Mouse (Mus musculus) embryonic facial prominence, embryonic 11.5 days (tissue): Measurements from ENCODE around the gene Slc25a27. TPM values are rescaled to one million over a fixed set of nuclear protein-coding genes. Genes with fewer than 3 reads are reported as not detected.

Source experiments
- ATAC-seq: fragments of 200-750 bp; cut with Nextera tagmentation; replicated peaks from 2 replicates; pipeline ENCODE4 v1.8.0; 2017; ENCODE audit warnings: low read depth; ENCODE audit not compliant: insufficient number of reproducible peaks, low FRiP score, low TSS enrichment
- DNase-seq: peaks from one replicate; pipeline ENCODE4 v3.0.0-alpha.2; 2015; ENCODE audit warnings: low spot score
- H3K27ac ChIP-seq: fragments of 300-500 bp; sonication (generic); replicated peaks from 2 replicates; pipeline ENCODE4 v1.5.1; 2014; ENCODE audit warnings: mild to moderate bottlenecking, low read depth, low read length, control low read depth
- H3K27me3 ChIP-seq: fragments of 300-500 bp; sonication (generic); 2 replicates; pipeline ENCODE4 v1.6.1; 2014; ENCODE audit warnings: mild to moderate bottlenecking, low read length, moderate library complexity, mixed read lengths; ENCODE audit not compliant: control insufficient read depth, insufficient read depth
- H3K36me3 ChIP-seq: fragments of 300-500 bp; sonication (generic); replicated peaks from 2 replicates; pipeline ENCODE4 v1.6.1; 2014; ENCODE audit warnings: low read depth, mild to moderate bottlenecking, low read length, moderate library complexity, mixed read lengths; ENCODE audit not compliant: control insufficient read depth, insufficient read depth
- H3K4me1 ChIP-seq: fragments of 300-500 bp; sonication (generic); 2 replicates; pipeline ENCODE4 v1.6.1; 2014; ENCODE audit warnings: low read length, mixed read lengths; ENCODE audit not compliant: control insufficient read depth, insufficient read depth
- H3K4me2 ChIP-seq: fragments of 300-500 bp; sonication (generic); 2 replicates; pipeline ENCODE4 v1.6.1; 2014; ENCODE audit warnings: low read depth, mild to moderate bottlenecking, control low read depth, low read length, moderate library complexity
- H3K4me3 ChIP-seq: fragments of 300-500 bp; sonication (generic); 2 replicates; pipeline ENCODE4 v1.5.1; 2014; ENCODE audit warnings: low read depth, low read length, control low read depth
- H3K9ac ChIP-seq: fragments of 300-500 bp; sonication (generic); replicated peaks from 2 replicates; pipeline ENCODE4 v1.6.1; 2014; ENCODE audit warnings: mild to moderate bottlenecking, control low read depth, low read length
- H3K9me3 ChIP-seq: fragments of 300-500 bp; sonication (generic); replicated peaks from 2 replicates; pipeline ENCODE4 v1.6.1; 2016; ENCODE audit warnings: mild to moderate bottlenecking, low read length, inconsistent platforms, mixed read lengths; ENCODE audit not compliant: control insufficient read depth
- WGBS: fragments of 180-500 bp; shearing (Covaris S2); extraction: QIAGEN DNeasy Blood & Tissue Kit; methylation state at CpG from one replicate; pipeline ENCODE4 v1.1.7; 2014; 5-methylcytosine and 5-hydroxymethylcytosine counted together
- polyA plus RNA-seq: library from polyadenylated mRNA; unstranded; fragments of >200 nt; fragmentation: Nextera tagmentation; extraction: Ambion mirVana; gene quantifications from 2 replicates; pipeline ENCODE4 v1.2.1, GENCODE M21; 2014

Gene Slc25a27
- polyA plus RNA-seq, 1 experiment from 2014 or later: 16.5 TPM

DNA sequence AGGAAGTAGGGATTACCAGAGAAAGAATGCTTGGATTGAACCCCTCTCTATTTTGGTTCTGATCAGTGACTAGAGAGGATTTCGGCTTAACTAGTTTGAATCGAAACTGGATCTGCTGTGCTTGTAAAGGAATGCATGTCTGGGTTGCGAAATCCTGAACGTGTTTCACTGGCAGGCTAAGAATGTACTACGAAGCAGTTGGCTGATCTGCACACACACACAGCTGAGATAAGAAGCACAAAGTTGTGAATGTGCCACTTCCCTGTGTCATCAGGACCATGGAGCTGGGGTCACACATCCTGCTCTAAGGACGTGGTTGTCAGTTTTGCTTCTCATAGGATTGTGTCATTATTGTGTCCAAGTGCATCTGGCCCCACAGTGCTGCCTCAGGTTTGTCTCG lies 22.6 kb downstream of the Slc25a27 start:
- Histone ChIP-seq H3K27me3 (no peaks in the 10 kb centered on the region), H3K27ac (no peak overlapping the region), H3K4me3 (no peak overlapping the region), H3K4me1 (no peaks in the 10 kb centered on the region), H3K36me3 (no peaks in the 10 kb centered on the region; the same call in 1 of the 2 replicates), H3K4me2 (no peak overlapping the region), H3K9me3 (no peaks in the 10 kb centered on the region), H3K9ac (no peak overlapping the region)
- DNase-seq (no peak), ATAC-seq (no peak)
- 77% methylated on average over 7 of the region's 7 CpGs for WGBS

DNA sequence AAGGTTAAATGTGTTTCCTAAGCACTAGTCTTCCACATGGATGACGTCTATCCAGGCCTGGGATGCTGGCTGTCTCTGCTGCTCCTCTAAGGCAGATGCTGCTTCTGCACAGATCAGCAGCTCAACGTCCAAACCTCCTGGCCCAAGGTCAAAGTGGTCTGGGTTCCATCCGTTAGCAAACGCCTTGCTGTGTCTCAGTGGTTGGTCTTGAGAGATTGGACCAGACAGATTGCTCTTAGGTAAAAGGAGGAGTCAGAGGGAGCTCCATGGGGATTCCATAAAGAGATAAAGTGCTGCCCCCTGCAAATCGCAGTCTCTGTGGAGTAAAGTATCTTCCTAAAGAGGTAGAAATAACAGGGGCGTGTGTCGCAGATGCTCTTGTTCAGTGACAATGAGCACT lies 23.8 kb downstream of the Slc25a27 start:
- Histone ChIP-seq H3K9ac (no peak overlapping the region), H3K27ac (no peak overlapping the region), H3K36me3 (no peaks in the 10 kb centered on the region; the same call in 1 of the 2 replicates), H3K4me2 (no peak overlapping the region), H3K27me3 (no peaks in the 10 kb centered on the region), H3K4me1 (no peaks in the 10 kb centered on the region), H3K9me3 (no peaks in the 10 kb centered on the region), H3K4me3 (no peak overlapping the region)
- no peak for DNase-seq
- WGBS: 78% methylated on average over 7 of the region's 7 CpGs
- no peak for ATAC-seq

DNA sequence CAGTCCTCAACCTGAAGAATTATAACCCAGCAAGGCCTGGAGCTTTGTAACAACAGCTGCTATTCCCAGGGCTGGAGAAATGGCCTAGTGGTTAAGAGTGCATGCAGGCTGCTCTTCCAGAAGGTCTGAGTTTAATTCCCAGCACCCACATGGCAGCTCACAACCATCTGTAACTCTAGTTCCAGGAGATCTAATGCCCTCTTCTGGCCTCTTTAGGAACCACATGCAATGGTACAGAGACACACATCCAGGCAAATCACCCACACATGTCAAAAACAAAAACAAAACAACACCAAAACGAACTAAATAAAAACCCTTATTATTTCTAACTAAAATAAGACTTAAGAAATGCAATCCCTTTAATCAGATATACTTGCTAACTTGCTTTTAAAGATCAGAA lies 26.2 kb downstream of the Slc25a27 start:
- ATAC-seq: no peak
- 69% methylated on average over 1 of the region's 1 CpGs for WGBS
- H3K4me2 ChIP-seq: no peak overlapping the region
- H3K27me3 ChIP-seq: no peaks in the 10 kb centered on the region
- DNase-seq: no peak
- no peak overlapping the region for H3K27ac ChIP-seq
- H3K36me3 ChIP-seq: no peaks in the 10 kb centered on the region; the same call in 1 of the 2 replicates
- no peaks in the 10 kb centered on the region for H3K4me1 ChIP-seq
- H3K9me3 ChIP-seq: no peaks in the 10 kb centered on the region
- no peak overlapping the region for H3K4me3 ChIP-seq
- no peak overlapping the region for H3K9ac ChIP-seq

- DNase-seq (no peak), ATAC-seq (no peak)
- H3K27ac ChIP-seq: no peak overlapping the region
- H3K4me2 ChIP-seq: no peak overlapping the region
- no peaks in the 10 kb centered on the region; the same call in 1 of the 2 replicates for H3K36me3 ChIP-seq
- WGBS: 96% methylated on average over 4 of the region's 4 CpGs
- H3K4me1 ChIP-seq: no peaks in the 10 kb centered on the region
- H3K9ac ChIP-seq: no peak overlapping the region
- H3K9me3 ChIP-seq: no peaks in the 10 kb centered on the region
- no peaks in the 10 kb centered on the region for H3K27me3 ChIP-seq
- no peak overlapping the region for H3K4me3 ChIP-seq
These were observed 29.9 kb downstream of the Slc25a27 start for GRCm38 (mm10) chr17:43637146-43637545.

DNA sequence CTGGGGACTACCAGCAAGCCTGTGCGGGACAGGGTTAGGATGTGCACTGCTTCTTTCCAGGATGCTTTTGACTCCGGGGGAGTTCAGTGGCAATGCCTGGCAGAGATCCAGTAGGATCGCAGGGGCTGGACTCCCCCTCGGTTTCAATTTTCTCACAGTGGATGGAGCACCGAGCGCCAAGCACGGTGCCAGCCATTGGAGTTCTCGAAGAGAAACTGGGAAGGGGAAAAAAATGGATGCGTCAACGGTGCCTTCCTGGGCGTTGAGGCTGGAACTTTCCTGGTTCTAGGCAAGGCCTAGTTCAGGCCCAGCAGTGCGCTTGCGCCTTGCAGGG lies 36.6 kb downstream of the Slc25a27 start:
- peaks cover 7% of the 10 kb centered on the region; the same call in 1 of the 2 replicates for H3K4me1 ChIP-seq
- peak overlapping the region; percentile 88 for H3K4me2 ChIP-seq
- no peaks in the 10 kb centered on the region for H3K36me3 ChIP-seq
- no peaks in the 10 kb centered on the region for H3K9me3 ChIP-seq
- peak overlapping the region; percentile 39 for H3K4me3 ChIP-seq
- WGBS: 46% methylated on average over 13 of the region's 13 CpGs
- H3K9ac ChIP-seq: no peak overlapping the region
- H3K27me3 ChIP-seq: peaks cover 32% of the 10 kb centered on the region
- ATAC-seq: 0 out of 2 replicates have a peak, but pooled peaks have one; percentile 21
- H3K27ac ChIP-seq: no peak overlapping the region
- DNase-seq: no peak

GRCm38 (mm10) chr17:43629496-43630426 lies 37.3 kb downstream of the Slc25a27 start, which contains the start of gene Tdrd6:
TSS of gene Tdrd6 (minus strand) at chr17:43630299.
- Histone ChIP-seq H3K4me1 (peaks cover 7% of the 10 kb centered on the region; the same call in 1 of the 2 replicates), H3K9ac (peak within 1 kb of the TSS; percentile 28), H3K27me3 (peaks cover 32% of the 10 kb centered on the region), H3K36me3 (no peaks in the 10 kb centered on the region), H3K9me3 (no peaks in the 10 kb centered on the region), H3K27ac (no peak within 1 kb of the TSS), H3K4me2 (peak within 1 kb of the TSS; percentile 88), H3K4me3 (peak within 1 kb of the TSS; percentile 39)
- peak; percentile 18 for DNase-seq
- ATAC-seq: 0 out of 2 replicates have a peak, but pooled peaks have one; percentile 52
- WGBS: 3% methylated on average over 80 of the region's 83 CpGs

DNA sequence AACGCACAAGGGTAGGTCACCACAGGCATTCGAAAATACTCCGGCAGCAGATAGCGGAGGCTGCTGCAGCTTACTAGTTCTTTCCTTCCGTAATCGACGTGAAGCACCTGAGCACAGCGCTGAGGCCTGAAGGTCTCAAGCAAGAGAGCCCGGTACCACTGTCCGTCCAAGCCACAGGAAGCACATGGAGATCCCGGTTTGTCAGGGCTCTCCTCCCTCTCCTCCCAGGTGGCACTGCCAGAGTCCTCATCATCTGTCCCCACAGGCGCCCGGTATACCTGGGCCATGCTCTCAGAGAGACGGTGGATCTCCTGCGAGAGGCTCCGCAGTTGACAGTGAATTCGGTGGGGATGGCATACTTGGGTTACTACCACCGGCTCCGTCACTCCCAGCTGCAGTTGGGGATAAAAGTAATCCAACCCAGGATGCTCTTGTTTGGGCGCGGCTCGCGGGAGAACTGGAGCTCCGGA lies 38.0 kb downstream of the Slc25a27 start:
- Histone ChIP-seq H3K4me2 (peak overlapping the region; percentile 88), H3K9ac (no peak overlapping the region), H3K27ac (no peak overlapping the region), H3K36me3 (no peaks in the 10 kb centered on the region), H3K9me3 (no peaks in the 10 kb centered on the region), H3K4me3 (no peak overlapping the region), H3K27me3 (peaks cover 32% of the 10 kb centered on the region), H3K4me1 (peaks cover 7% of the 10 kb centered on the region; the same call in 1 of the 2 replicates)
- WGBS: 17% methylated on average over 23 of the region's 24 CpGs
- DNase-seq: no peak
- ATAC-seq: no peak; the same call in 1 of the 2 replicates

GRCm38 (mm10) chr17:43628246-43628645 lies 38.8 kb downstream of the Slc25a27 start:
- no peaks in the 10 kb centered on the region for H3K9me3 ChIP-seq
- H3K36me3 ChIP-seq: no peaks in the 10 kb centered on the region
- H3K27me3 ChIP-seq: peaks cover 32% of the 10 kb centered on the region
- DNase-seq (no peak), ATAC-seq (no peak)
- H3K9ac ChIP-seq: no peak overlapping the region
- H3K4me1 ChIP-seq: peaks cover 7% of the 10 kb centered on the region; the same call in 1 of the 2 replicates
- no peak overlapping the region for H3K4me2 ChIP-seq
- no peak overlapping the region for H3K27ac ChIP-seq
- 89% methylated on average over 10 of the region's 10 CpGs for WGBS
- no peak overlapping the region for H3K4me3 ChIP-seq
